Mouse (Mus musculus): ENCODE measurements at regions not wholly inside any gene's neighbourhood (a gene's known extent, or its start where the extent isn't known, plus 50 kb on each side); places are given as distances from the start of the nearest gene placed in this dataset.
"Not testable (repeated sequence)": the region's sequence is repeated elsewhere in the genome, so short reads cannot be mapped to it uniquely, and the experiment has no call there.

DNA sequence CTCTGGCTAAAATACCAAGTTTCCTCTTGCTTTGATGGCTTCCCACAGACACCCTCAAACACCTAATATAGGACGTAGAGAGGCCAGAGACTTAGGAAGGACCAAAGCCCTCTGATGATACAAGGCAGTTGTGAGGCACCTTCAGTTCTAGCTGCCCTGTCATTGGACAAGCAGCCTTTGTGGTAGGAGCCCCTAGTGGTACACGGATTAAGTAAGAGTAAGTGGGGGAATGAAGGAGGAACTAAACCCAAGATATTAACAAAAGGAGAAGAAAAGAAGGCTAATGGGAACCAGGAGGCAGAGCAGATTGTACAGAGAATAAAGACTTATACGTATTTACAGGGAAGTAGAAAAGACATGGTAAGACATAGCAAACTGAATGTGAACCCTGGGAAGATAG lies 352.3 kb upstream of the Tmco5 start:
- DNase-seq (ENCODE audit: low read depth, low spot score) = not testable (repeated sequence)

DNA sequence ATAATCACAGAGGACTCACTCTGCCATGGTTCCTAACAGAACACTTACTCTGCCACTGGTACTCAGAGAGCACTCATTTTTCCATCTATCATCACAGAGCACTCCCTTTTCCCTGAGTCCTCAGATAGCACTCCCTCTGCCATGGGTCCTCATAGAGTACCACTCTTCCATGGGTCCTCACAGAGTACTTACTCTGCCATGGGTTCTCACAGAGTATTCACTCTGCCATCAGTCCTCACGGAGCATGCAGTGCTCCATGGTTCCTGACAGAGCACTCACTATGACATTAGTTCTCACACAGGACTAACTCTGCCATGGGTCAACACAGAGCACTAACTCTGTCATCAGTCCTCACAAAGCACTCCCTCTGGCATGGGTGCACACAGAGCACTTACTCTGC lies 342.0 kb upstream of the Tmco5 start:
- no peak for DNase-seq (ENCODE audit: low read depth, low spot score)

DNA sequence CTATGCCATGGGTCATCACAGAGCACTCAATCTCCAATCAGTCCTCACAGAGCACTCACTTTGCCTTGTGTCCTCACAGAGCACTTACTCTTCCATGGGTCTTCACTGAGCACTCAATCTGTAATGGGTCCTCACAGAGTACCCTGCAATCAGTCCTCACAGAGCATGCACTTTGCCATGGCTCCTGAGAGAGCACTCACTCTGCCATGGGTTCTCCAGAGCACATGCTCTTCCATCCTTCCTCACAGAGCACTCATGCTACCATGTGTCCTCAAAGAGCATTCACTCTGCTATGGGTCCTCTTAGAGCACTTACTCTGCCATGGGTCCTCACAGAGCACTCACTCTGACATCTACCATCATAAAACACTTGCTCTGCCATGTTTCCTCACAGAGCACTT lies 319.1 kb upstream of the Tmco5 start:
- DNase-seq (ENCODE audit: low read depth, low spot score) = no peak

DNA sequence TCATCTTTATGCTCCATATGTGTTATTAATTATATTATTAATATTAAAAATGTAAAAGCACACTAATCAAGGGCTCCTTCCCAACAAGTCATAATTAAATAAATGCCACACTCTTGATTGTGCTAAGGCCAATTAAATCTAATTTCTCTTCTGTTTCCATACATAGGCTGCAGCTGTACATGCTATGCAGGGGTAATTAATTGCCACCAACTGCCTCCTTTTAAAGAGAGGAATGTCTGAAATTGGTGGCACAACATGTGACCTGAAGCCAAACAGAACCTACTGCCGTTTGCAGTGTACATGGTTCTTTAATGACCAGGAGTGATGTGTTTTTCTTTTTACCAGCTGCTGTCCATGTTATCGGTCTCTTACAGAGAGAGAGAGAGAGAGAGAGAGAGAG lies 294.5 kb upstream of the Tmco5 start:
- no peak for DNase-seq (ENCODE audit: low read depth, low spot score)

DNA sequence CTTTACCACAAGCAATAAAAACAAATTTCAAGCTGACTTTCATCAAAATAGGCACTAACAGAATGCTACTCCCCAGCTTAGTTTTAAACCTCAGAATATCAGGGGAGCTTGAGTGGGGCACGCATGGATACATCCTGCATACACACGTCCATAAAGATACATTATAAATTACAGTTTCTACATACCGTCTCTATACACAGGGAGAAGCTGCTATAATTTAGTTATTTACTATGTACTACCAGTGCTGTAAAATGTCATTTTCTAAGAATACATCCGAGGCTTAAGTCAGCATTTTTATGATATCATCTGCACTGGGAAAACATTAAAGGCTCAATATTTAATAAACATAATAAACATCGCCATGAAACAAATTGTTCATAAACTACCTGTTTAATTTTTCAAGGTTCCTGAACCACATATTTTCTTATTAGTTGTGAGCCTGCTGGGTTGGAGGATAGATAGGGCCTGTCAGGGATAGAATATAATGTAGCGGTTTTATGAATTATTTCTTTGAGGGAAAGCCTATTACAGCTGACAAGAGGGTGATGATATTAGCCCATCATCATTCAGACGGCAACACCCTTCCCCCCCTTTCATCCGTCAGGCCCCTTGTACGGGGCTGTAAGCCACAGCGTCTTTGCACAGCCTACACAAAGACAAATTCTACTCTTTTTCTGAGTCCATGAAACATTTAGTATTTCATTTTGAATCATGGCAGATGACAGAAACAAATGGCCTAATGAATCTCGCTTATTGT lies 292.1 kb upstream of the Tmco5 start:
- DNase-seq (ENCODE audit: low read depth, low spot score) = no peak

DNA sequence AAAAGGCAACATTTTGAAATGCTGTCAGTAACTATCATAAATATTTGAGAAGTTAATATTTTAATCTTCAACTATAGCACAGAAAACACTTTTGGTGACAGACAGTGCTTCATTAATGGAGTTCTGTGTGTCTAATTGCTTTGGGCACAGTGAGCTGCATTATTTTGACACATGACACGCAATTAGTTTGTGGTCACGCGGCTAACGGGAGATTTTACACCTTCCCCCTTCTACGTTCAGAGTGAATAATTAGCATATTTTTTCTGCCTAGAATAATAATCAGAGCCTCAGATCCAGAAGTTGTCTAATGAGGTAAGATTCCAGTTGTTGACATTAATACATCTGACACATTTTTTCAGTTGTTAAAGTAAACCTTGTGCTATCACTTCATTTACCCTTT lies 272.6 kb upstream of the Tmco5 start:
- DNase-seq (ENCODE audit: low read depth, low spot score) = no peak

DNA sequence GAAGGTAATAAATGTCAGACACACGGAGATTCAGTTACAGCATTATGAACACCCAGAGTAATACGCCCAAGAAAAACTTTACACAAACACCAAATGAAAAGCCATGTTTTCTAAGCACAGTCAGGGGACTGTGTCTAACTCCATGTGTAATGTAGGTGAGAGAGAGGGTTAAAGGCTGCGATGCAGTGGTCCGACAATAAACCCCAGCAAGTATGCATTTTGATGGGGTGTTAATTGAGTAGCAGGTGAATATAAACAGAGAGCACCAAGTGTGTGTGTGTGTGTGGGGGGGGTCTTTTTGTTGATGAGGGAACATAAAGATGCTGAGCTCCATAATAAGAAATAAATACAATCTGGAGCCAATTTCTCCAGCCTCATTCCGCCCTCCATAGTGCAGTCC lies 238.6 kb upstream of the Tmco5 start:
- DNase-seq (ENCODE audit: low read depth, low spot score) = no peak

DNA sequence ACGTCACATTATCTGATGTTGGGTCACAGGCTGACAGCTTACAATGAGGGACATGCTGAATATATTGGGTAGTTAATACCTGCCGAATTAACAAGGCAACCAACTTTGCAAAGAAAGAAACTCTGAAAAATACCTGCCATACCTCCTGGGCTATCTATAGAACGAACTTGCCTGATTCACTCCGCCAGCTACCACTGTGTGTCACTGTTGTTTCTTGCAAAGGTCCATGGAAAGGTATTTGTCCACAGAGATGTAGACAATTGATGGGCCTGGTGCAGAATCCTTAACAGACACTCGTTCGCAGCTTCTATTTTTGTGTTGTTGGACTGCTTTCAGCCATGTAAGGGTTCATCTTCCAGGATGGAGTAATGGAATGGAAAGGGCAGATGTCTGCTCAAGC lies 226.4 kb upstream of the Tmco5 start:
- DNase-seq (ENCODE audit: low read depth, low spot score) = no peak

DNA sequence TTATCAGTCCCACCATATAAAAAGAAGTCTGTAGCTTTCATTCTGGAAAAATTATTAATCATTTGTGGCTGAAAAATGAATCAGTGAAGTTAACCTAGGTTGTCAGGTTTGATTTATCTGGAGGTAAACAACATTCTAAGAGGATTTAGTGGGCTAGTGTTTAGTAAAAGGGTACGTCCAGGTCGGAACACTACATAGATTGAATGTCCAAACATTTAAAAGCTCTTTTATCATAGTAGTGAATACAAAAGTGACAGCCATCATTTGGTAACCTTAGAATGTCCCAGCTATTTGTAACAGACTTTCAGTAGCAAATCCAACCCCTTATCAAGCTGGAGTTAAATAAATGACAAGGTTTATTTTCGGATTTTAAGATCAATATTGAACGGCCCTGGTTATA lies 192.7 kb upstream of the Tmco5 start:
- DNase-seq (ENCODE audit: low read depth, low spot score) = no peak

DNA sequence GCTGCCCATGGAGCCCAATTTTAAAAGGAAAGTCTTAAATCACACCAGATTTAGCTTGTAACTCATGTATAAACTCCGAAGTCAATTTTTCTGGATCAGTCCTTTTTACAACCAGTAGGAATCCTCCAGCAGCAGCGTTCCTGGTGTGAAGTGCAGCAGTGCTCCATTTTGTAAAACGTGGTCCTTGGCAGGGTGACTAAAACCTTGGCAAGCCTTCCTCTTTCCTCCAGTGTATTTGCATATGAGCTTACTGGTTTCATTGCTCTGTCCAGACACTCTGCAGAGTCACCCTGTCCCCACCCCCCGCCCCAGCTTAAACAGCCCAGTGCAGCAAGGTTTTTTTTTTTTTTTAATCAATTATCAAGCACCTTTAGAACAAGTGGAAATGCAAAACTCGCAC lies 180.9 kb upstream of the Tmco5 start:
- no peak for DNase-seq (ENCODE audit: low read depth, low spot score)

DNA sequence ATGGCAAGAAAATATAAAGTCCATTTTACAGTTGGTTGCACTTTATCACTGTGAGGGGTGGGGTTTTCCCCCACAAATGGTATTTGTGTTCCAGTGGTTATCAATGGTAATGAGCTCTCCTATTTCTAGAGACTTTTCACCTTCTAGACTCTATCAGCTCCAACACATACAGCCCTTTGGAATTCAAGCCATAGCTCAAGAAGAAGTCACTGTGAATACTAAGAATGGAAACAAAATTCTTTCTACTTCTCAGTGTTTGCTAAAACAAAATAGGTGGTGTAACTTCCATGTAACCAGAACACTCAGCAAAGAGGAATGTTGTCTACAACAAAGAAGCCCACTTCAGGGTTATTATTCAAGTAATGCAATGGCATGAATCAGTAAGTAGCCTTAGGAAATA lies 173.8 kb upstream of the Tmco5 start:
- DNase-seq (ENCODE audit: low read depth, low spot score) = no peak

DNA sequence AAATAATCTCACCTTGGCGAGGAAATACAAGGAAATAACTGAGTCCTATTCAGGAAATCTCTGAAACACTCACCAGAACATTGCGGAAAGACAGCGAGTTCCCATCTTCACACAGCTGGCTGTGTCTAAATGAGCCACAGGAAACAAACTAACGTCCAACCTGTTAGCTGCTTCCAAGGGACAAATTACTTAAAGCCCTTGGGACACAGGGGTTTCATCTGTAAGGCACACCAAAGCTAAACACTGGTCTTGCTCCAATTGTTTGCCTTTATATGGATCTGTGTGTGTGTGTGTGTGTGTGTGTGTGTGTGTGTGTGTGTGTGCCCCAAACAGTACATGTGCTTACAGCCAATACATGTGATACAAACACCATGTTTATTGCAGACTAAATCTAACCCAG lies 168.9 kb upstream of the Tmco5 start:
- no peak for DNase-seq (ENCODE audit: low read depth, low spot score)

DNA sequence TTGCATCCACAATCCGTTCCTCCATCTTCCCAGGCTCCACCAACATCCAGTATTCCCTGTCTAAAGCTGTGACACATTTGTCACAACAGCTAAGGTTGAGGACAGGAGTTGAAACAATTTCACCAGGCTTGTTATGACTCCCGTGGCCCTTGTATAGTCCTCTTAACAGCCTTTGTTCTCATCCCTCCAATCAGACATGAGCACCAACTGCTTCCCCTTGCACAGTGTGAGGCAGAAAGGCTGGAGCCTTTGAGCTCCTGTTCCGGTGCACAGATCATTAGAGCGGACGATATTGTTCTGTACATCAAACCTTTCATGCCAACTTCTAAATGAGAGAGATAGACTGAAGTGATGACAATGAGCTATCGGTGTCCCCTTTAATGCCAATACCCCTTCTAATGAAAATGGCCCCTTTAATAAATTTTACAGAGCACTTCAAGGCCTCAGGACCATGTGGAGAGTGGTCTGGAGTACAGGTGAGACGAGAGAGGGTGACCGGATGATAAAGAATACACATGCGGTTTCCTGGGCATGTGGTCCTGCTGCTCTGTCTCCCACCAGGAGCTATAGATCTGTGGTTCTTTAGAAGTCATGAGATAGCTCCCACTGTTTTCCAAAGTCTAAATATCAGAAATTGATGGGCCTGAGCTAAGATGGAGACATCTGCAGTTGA lies 161.8 kb upstream of the Tmco5 start:
- DNase-seq (ENCODE audit: low read depth, low spot score) = no peak

DNA sequence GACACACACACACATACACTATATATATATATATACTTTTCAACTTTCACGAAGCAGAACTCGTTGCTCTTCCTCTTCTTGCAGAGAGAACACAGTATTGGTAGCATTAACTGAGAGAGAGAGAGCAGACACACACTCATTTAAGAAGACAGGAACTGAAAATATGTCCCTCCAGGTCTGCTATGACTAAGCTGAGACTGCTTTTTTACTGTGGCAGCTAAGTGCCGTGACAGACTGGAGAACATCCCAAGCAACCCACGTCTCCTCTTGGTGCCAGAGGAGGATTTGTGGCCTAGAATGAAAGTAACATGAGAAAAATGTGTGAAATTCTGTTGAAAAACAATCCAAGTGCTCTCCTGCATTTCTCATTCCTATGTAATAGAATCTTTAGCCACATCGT lies 159.9 kb upstream of the Tmco5 start:
- peak; percentile 74 for DNase-seq (ENCODE audit: low read depth, low spot score)

DNA sequence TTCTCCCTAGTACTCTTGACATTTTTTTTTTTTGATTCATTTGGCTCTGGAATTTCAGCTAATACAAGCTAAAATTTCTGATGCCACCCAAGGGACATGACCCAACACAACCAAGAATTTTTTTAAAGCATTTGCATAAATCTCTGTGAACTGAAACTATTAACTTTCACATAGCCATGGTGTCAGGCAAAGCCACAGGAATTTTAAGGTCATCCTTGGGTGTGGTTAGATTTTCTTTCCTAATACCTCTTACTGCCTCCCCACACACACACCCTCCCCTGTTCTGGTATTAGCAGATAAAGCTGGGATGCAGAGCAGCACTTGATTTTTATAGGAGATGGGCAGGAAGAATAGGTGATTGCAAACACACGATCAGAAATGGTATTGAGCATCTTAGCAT lies 150.9 kb upstream of the Tmco5 start:
- no peak for DNase-seq (ENCODE audit: low read depth, low spot score)

DNA sequence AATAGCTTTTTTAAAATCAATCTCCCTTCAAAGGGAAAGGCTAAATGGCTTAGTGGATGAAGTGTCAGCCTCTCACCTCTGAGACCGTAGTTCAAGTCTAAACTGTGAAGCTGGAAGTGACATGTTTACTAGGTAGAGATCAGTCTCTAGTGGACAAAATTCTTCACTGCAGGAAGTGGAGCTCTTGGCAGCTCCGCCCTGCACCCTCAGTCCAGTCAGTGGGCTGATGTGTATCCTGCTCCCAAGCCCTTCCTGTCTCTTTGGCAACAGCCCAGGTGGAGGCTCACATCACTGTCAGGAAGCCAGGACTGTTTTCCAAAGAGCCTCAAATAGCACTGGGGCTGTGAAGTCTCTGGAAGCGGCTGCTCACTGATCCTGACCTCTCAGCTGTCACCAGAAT lies 142.8 kb upstream of the Tmco5 start:
- no peak for DNase-seq (ENCODE audit: low read depth, low spot score)

DNA sequence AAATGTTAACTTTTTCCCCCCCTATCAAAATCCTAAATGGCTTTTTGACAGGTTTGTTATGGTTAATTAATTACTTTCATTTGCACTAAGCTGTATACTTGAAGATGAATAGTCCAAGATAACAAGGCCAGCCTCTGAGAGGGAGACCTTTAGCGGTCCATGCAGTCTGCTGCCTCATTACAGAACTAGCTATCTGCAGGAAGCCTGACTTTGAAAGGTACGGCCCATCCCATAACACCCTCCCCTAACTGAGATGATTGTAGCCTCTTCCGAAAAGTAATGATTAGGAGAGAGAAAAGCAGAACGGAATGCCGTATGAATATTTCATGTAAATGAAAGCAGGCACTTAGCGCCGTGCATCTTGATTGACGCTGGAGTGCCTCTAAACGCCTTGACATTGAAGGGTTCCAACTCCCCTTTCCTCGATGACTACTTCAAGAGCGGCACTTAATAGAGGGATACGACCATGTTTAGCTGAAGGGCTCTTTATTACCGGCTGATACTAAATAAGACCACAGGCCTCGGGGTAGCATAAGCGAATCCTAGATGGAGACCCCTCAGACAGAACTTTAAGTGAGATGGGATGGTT lies 109.9 kb upstream of the Tmco5 start:
- DNase-seq (ENCODE audit: low read depth, low spot score) = no peak

DNA sequence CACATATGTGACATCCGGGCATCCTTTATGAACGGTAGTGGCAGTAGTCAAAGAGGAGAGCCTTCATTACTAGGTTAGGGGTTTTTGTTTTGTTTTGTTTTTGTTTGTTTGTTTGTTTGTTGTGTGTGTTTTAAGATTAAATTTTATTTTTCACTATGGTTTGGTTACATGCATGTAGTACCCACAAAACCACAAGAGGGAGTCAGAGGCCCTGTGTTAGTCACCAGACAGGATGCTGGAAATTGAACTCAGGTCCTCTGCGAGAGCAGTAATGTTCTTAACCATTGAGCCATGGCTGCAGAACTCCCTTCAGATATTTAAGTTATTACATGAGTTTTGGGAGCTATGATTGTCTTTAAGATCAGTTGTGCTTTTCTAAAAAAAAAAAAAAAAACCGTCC lies 109.3 kb upstream of the Tmco5 start:
- DNase-seq (ENCODE audit: low read depth, low spot score) = no peak

DNA sequence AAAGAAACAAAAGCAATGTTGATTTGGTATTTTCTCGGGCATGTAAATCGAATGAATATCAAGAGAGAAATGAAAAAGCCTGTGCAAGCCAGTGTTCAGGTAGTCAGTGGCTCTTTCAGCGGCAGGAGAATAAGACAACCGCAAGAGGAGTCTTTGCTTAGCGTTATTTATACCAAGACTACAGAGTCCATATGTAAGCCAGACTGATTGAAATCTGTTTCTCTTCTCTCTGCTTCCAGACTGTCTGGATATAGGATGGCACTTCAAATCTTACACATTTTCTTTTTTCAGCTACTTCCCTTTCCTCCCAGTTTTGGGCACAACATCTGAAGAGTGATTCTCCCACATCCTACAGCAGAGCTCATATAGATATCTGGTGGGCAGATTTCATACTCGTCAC lies 105.9 kb upstream of the Tmco5 start:
- DNase-seq (ENCODE audit: low read depth, low spot score) = no peak

DNA sequence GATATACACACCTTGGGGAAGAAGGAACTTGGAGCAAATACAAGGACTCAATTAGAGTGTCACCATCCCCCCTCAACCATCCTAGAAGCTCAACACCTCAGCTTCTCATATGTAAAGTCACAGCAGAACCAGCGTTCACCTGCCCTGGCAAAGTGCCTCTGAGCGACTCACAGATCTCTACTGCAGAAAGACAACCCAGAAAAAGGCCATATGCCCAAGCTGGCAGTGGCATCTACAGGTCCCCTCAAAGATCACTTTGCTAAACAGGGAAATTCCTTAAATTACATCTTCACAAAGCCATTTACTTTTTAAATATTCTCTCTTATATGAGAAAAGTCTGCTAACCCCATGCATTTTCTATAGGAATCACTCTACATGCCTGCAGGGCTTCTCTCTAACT lies 78.3 kb upstream of the Tmco5 start:
- no peak for DNase-seq (ENCODE audit: low read depth, low spot score)

DNA sequence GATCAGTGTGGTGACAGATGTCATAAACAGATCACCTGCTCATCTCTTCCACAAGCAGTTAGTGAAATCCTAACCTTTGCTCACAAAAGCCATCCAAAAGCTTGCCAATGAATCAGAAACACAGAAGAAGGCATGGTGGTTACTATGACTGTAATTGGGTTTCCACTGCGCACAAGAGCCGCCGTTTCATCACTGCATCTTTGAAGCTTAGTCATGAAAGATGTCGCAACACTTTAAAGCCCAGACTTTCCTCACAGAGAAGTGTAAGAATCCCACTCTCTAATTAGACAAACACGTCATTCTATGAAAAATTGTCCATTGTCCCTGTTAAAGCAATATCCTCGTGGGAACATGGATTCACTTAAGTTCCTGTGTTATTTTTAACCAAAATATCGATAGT lies 76.9 kb upstream of the Tmco5 start:
- no peak for DNase-seq (ENCODE audit: low read depth, low spot score)

DNA sequence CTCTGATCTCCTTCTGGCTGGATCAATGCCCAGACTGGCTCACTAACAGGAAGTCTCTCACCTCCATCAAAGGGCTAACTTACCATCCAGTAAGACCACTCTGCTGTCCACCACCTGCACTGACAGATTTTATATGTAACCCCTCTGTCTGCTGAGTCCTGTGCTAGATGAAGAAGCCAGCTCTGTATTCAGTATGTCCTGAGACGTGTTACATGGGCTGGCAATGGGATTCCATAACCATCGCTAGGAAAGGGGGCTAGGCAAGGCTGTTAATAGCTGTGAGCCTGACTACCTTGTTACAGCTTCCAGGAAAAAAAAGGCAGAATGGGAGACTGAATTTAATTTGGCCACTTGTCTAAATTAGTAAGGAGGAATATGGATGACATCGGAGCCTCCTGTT lies 71.3 kb upstream of the Tmco5 start:
- DNase-seq (ENCODE audit: low read depth, low spot score) = no peak

DNA sequence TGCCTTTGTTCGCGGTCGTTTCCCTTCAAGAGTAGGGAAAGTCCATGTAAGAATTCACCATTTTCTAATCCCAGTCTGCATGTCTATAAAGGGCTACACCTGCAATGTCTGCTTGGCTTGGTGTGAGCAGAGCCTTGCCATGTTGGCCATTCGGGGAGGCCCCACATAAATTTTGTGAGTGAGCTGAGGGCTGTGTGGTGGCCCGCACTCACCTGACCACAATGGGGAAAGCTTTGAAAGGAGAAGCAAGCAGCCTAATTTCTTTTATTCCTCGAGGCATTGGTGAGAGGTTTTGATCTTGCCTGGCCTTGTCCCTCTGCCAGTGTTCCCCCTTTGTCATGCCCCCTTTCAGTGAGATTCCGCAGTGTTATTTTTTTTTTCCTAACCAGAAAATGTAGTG lies 70.9 kb upstream of the Tmco5 start:
- DNase-seq (ENCODE audit: low read depth, low spot score) = no peak
